Mouse (Mus musculus): ENCODE results near the gene Rps11. TPM values are rescaled to one million over a fixed set of nuclear protein-coding genes. Genes with fewer than 3 reads are reported as not detected.
"Not testable (repeated sequence)": the region's sequence is repeated elsewhere in the genome, so short reads cannot be mapped to it uniquely, and the experiment has no call there.

The Rps11 gene
- polyA plus RNA-seq, 1 experiment: 1,929 TPM

- peak; percentile 12; the same call in 1 of the 2 replicates for TF ChIP-seq POLR2A (IDR thresholded peaks at IDR 0.05; ENCODE audit: low read depth, low read length)
- no peak for TF ChIP-seq CTCF (IDR thresholded peaks at IDR 0.05; ENCODE audit: borderline replicate concordance, insufficient read depth, low read length)
- Histone ChIP-seq H3K27ac (ENCODE audit: insufficient read depth, low read length) (peak overlapping the region; percentile 77), H3K4me1 (ENCODE audit: control insufficient read depth, insufficient read depth, low read length) (0 out of 2 replicates have a peak, but pooled peaks cover under 1% of the 10 kb centered on the region), H3K4me3 (ENCODE audit: insufficient read depth, low read length) (peak overlapping the region; percentile 99)
These were observed 2.8 kb upstream of the Rps11 start for GRCm38 (mm10) chr7:45126844-45127699.

- peak overlapping the region; percentile 77 for H3K27ac ChIP-seq (ENCODE audit: insufficient read depth, low read length)
- H3K4me1 ChIP-seq (ENCODE audit: control insufficient read depth, insufficient read depth, low read length): 0 out of 2 replicates have a peak, but pooled peaks cover 5% of the 10 kb centered on the region
- TF ChIP-seq CTCF (IDR thresholded peaks at IDR 0.05; ENCODE audit: borderline replicate concordance, insufficient read depth, low read length): no peak
- no peak for TF ChIP-seq POLR2A (IDR thresholded peaks at IDR 0.05; ENCODE audit: low read depth, low read length)
- H3K4me3 ChIP-seq (ENCODE audit: insufficient read depth, low read length): peak overlapping the region; percentile 99
These were observed 2.1 kb upstream of the Rps11 start for GRCm38 (mm10) chr7:45126147-45126843.

- H3K4me1 ChIP-seq (ENCODE audit: control insufficient read depth, insufficient read depth, low read length): not testable (repeated sequence)
- H3K4me3 ChIP-seq (ENCODE audit: insufficient read depth, low read length): peak overlapping the region; percentile 99
These were observed 1.4 kb upstream of the Rps11 start for GRCm38 (mm10) chr7:45125649-45126048.

GRCm38 (mm10) chr7:45125144-45125600 lies 933 bp upstream of the Rps11 start:
- H3K4me1 ChIP-seq (ENCODE audit: control insufficient read depth, insufficient read depth, low read length): 0 out of 2 replicates have a peak, but pooled peaks cover 5% of the 10 kb centered on the region
- no peak overlapping the region for H3K27ac ChIP-seq (ENCODE audit: insufficient read depth, low read length)
- TF ChIP-seq CTCF (IDR thresholded peaks at IDR 0.05; ENCODE audit: borderline replicate concordance, insufficient read depth, low read length): no peak
- peak; percentile 14; the same call in 1 of the 2 replicates for TF ChIP-seq POLR2A (IDR thresholded peaks at IDR 0.05; ENCODE audit: low read depth, low read length)
- peak overlapping the region; percentile 99; the same call in 1 of the 2 replicates for H3K4me3 ChIP-seq (ENCODE audit: insufficient read depth, low read length)

More at GRCm38 (mm10) chr7:45125649-45126048, 1.4 kb upstream of the Rps11 start:
- peak overlapping the region; percentile 77; the same call in 1 of the 2 replicates for H3K27ac ChIP-seq (ENCODE audit: insufficient read depth, low read length)

- TF ChIP-seq CTCF (IDR thresholded peaks at IDR 0.05; ENCODE audit: borderline replicate concordance, insufficient read depth, low read length): no peak
- TF ChIP-seq POLR2A (IDR thresholded peaks at IDR 0.05; ENCODE audit: low read depth, low read length): no peak
- 0 out of 2 replicates have a peak, but pooled peaks cover 5% of the 10 kb centered on the region for H3K4me1 ChIP-seq (ENCODE audit: control insufficient read depth, insufficient read depth, low read length)
- peak overlapping the region; percentile 66; the same call in 1 of the 2 replicates for H3K27ac ChIP-seq (ENCODE audit: insufficient read depth, low read length)
- peak overlapping the region; percentile 86 for H3K4me3 ChIP-seq (ENCODE audit: insufficient read depth, low read length)
These were observed 1.1 kb downstream of the Rps11 start for GRCm38 (mm10) chr7:45123186-45123570.

- no peak overlapping the region for H3K27ac ChIP-seq (ENCODE audit: insufficient read depth, low read length)
- TF ChIP-seq CTCF (IDR thresholded peaks at IDR 0.05; ENCODE audit: borderline replicate concordance, insufficient read depth, low read length) (no peak), POLR2A (IDR thresholded peaks at IDR 0.05; ENCODE audit: low read depth, low read length) (no peak)
- H3K4me1 ChIP-seq (ENCODE audit: control insufficient read depth, insufficient read depth, low read length): 0 out of 2 replicates have a peak, but pooled peaks cover 5% of the 10 kb centered on the region
- H3K4me3 ChIP-seq (ENCODE audit: insufficient read depth, low read length): peak overlapping the region; percentile 86
These were observed 1.6 kb downstream of the Rps11 start for GRCm38 (mm10) chr7:45122561-45123185.

- TF ChIP-seq POLR2A (IDR thresholded peaks at IDR 0.05; ENCODE audit: low read depth, low read length) (no peak), CTCF (IDR thresholded peaks at IDR 0.05; ENCODE audit: borderline replicate concordance, insufficient read depth, low read length) (no peak)
- Histone ChIP-seq H3K4me1 (ENCODE audit: control insufficient read depth, insufficient read depth, low read length) (0 out of 2 replicates have a peak, but pooled peaks cover 5% of the 10 kb centered on the region), H3K4me3 (ENCODE audit: insufficient read depth, low read length) (no peak overlapping the region), H3K27ac (ENCODE audit: insufficient read depth, low read length) (no peak overlapping the region)
These were observed 2.3 kb downstream of the Rps11 start for GRCm38 (mm10) chr7:45121966-45122365.

- TF ChIP-seq POLR2A (IDR thresholded peaks at IDR 0.05; ENCODE audit: low read depth, low read length) (0 out of 2 replicates have a peak, but pooled peaks have one; percentile 22), CTCF (IDR thresholded peaks at IDR 0.05; ENCODE audit: borderline replicate concordance, insufficient read depth, low read length) (no peak)
- Histone ChIP-seq H3K4me3 (ENCODE audit: insufficient read depth, low read length) (no peak overlapping the region), H3K27ac (ENCODE audit: insufficient read depth, low read length) (no peak overlapping the region)
These were observed 2.8 kb downstream of the Rps11 start for GRCm38 (mm10) chr7:45121404-45121803.

More at GRCm38 (mm10) chr7:45121404-45121803, 2.8 kb downstream of the Rps11 start:
- 0 out of 2 replicates have a peak, but pooled peaks cover 5% of the 10 kb centered on the region for H3K4me1 ChIP-seq (ENCODE audit: control insufficient read depth, insufficient read depth, low read length)
